Mouse (Mus musculus) midbrain, embryonic 16.5 days (tissue): ENCODE data around the gene Gabrr3. TPM values are rescaled to one million over a fixed set of nuclear protein-coding genes. Genes with fewer than 3 reads are reported as not detected.

Experiments
- ATAC-seq: fragments of 200-750 bp; cut with Nextera tagmentation; 2 replicates; pipeline ENCODE4 v1.8.0; 2017; ENCODE audit warnings: moderate TSS enrichment
- H3K27ac ChIP-seq: fragments of 300-500 bp; sonication (generic); 2 replicates; pipeline ENCODE4 v1.5.1; 2014; ENCODE audit warnings: mild to moderate bottlenecking, low read length, mixed read lengths
- H3K27me3 ChIP-seq: fragments of 300-500 bp; sonication (generic); 2 replicates; pipeline ENCODE4 v1.6.1; 2014; ENCODE audit warnings: low read depth, low read length, mixed read lengths; ENCODE audit not compliant: control insufficient read depth, insufficient read depth
- H3K36me3 ChIP-seq: fragments of 300-500 bp; sonication (generic); 2 replicates; pipeline ENCODE4 v1.6.1; 2014; ENCODE audit warnings: mild to moderate bottlenecking, low read length, moderate library complexity, mixed read lengths; ENCODE audit not compliant: control insufficient read depth, insufficient read depth
- H3K4me1 ChIP-seq: fragments of 300-500 bp; sonication (generic); 2 replicates; pipeline ENCODE4 v1.6.1; 2014; ENCODE audit warnings: mild to moderate bottlenecking, low read length, mixed read lengths; ENCODE audit not compliant: control insufficient read depth, insufficient read depth
- H3K4me2 ChIP-seq: fragments of 300-500 bp; sonication (generic); 2 replicates; pipeline ENCODE4 v1.6.1; 2014; ENCODE audit warnings: mild to moderate bottlenecking, low read length, mixed read lengths
- H3K4me3 ChIP-seq: fragments of 300-500 bp; sonication (generic); 2 replicates; pipeline ENCODE4 v1.5.1; 2014; ENCODE audit warnings: low read depth, mild to moderate bottlenecking, low read length, moderate library complexity, mixed read lengths
- H3K9ac ChIP-seq: fragments of 300-500 bp; sonication (generic); 2 replicates; pipeline ENCODE4 v1.6.1; 2014; ENCODE audit warnings: low read depth, low read length, mixed read lengths
- H3K9me3 ChIP-seq: fragments of 300-500 bp; sonication (generic); replicated peaks from 2 replicates; pipeline ENCODE4 v1.6.1; 2014; ENCODE audit warnings: mild to moderate bottlenecking, low read length, mixed read lengths; ENCODE audit not compliant: control insufficient read depth, poor library complexity, severe bottlenecking
- WGBS: fragments of 180-500 bp; shearing (Covaris S2); extraction: QIAGEN DNeasy Blood & Tissue Kit; methylation state at CpG from one replicate; pipeline ENCODE4 v1.1.7; 2014; 5-methylcytosine and 5-hydroxymethylcytosine counted together
- polyA plus RNA-seq: library from polyadenylated mRNA; unstranded; fragments of >200 nt; fragmentation: Nextera tagmentation; extraction: Ambion mirVana; gene quantifications from 2 replicates; pipeline ENCODE4 v1.2.1, GENCODE M21; 2015

Gabrr3 gene
- polyA plus RNA-seq, 1 experiment from 2014 or later: not detected

- no peaks in the 10 kb centered on the region for H3K4me1 ChIP-seq
- H3K27ac ChIP-seq: no peak overlapping the region
- no peaks in the 10 kb centered on the region for H3K27me3 ChIP-seq
- H3K36me3 ChIP-seq: no peaks in the 10 kb centered on the region; the same call in 1 of the 2 replicates
- no peak overlapping the region for H3K4me3 ChIP-seq
- ATAC-seq: no peak
- WGBS: 93% methylated on average over 7 of the region's 7 CpGs
- H3K9me3 ChIP-seq: no peaks in the 10 kb centered on the region
- no peak overlapping the region for H3K9ac ChIP-seq
- H3K4me2 ChIP-seq: no peak overlapping the region
Measured at GRCm38 (mm10) chr16:59487239-59487638, 80.1 kb downstream of the Gabrr3 start.

GRCm38 (mm10) chr16:59487975-59488548 is 80.9 kb downstream of the Gabrr3 start:
- Histone ChIP-seq H3K9ac (no peak overlapping the region), H3K9me3 (no peaks in the 10 kb centered on the region), H3K4me3 (no peak overlapping the region), H3K4me1 (no peaks in the 10 kb centered on the region), H3K27me3 (no peaks in the 10 kb centered on the region), H3K36me3 (no peaks in the 10 kb centered on the region; the same call in 1 of the 2 replicates), H3K27ac (no peak overlapping the region), H3K4me2 (no peak overlapping the region)
- 99% methylated on average over 9 of the region's 9 CpGs for whole genome bisulfite sequencing
- no peak for ATAC-seq

GRCm38 (mm10) chr16:59493199-59493598 is 86.1 kb downstream of the Gabrr3 start:
- Histone ChIP-seq H3K4me1 (no peaks in the 10 kb centered on the region), H3K9me3 (no peaks in the 10 kb centered on the region), H3K4me2 (no peak overlapping the region), H3K4me3 (no peak overlapping the region), H3K36me3 (no peaks in the 10 kb centered on the region; the same call in 1 of the 2 replicates), H3K9ac (no peak overlapping the region), H3K27ac (no peak overlapping the region), H3K27me3 (no peaks in the 10 kb centered on the region)
- 92% methylated on average over 14 of the region's 14 CpGs for WGBS
- no peak for ATAC-seq

GRCm38 (mm10) chr16:59497947-59498346 is 90.8 kb downstream of the Gabrr3 start:
- Histone ChIP-seq H3K36me3 (no peaks in the 10 kb centered on the region), H3K4me2 (no peak overlapping the region), H3K9ac (no peak overlapping the region), H3K4me3 (no peak overlapping the region), H3K9me3 (no peaks in the 10 kb centered on the region), H3K4me1 (no peaks in the 10 kb centered on the region), H3K27me3 (no peaks in the 10 kb centered on the region), H3K27ac (no peak overlapping the region)
- no peak for ATAC-seq
- WGBS: 89% methylated on average over 1 of the region's 1 CpGs

- Histone ChIP-seq H3K27ac (no peak overlapping the region), H3K9me3 (no peaks in the 10 kb centered on the region), H3K9ac (no peak overlapping the region), H3K36me3 (no peaks in the 10 kb centered on the region), H3K4me1 (no peaks in the 10 kb centered on the region), H3K4me3 (no peak overlapping the region), H3K4me2 (no peak overlapping the region), H3K27me3 (no peaks in the 10 kb centered on the region)
- ATAC-seq: no peak
- 88% methylated on average over 3 of the region's 3 CpGs for WGBS
Measured at GRCm38 (mm10) chr16:59499180-59499579, 92.0 kb downstream of the Gabrr3 start.

GRCm38 (mm10) chr16:59509830-59510229 is 102.7 kb downstream of the Gabrr3 start:
- Histone ChIP-seq H3K27ac (no peak overlapping the region), H3K4me3 (no peak overlapping the region), H3K9me3 (no peaks in the 10 kb centered on the region), H3K4me2 (no peak overlapping the region), H3K27me3 (no peaks in the 10 kb centered on the region), H3K36me3 (no peaks in the 10 kb centered on the region), H3K4me1 (no peaks in the 10 kb centered on the region), H3K9ac (no peak overlapping the region)
- 91% methylated on average over 5 of the region's 5 CpGs for WGBS
- ATAC-seq: no peak

Other genes with a start within 250 kb of the Gabrr3 start
- gene Olfr196, start 236.9 kb upstream of the Gabrr3 start, polyA plus RNA-seq: not detected in 2 replicates
- gene Olfr198, start 203.8 kb upstream of the Gabrr3 start, polyA plus RNA-seq: not detected in 2 replicates
- gene Olfr199, start 187.6 kb upstream of the Gabrr3 start, polyA plus RNA-seq: not detected in 2 replicates
- not detected in 2 replicates for gene Olfr201, start 134.7 kb upstream of the Gabrr3 start, polyA plus RNA-seq
- gene Olfr202, start 120.5 kb upstream of the Gabrr3 start, polyA plus RNA-seq: not detected in 2 replicates
- not detected in 2 replicates for gene Olfr203, start 108.5 kb upstream of the Gabrr3 start, polyA plus RNA-seq
- not detected in 2 replicates for gene Olfr204, start 89.1 kb upstream of the Gabrr3 start, polyA plus RNA-seq
- not detected in 2 replicates for gene Olfr205, start 76.2 kb upstream of the Gabrr3 start, polyA plus RNA-seq
- not detected in 2 replicates for gene Olfr206, start 58.1 kb upstream of the Gabrr3 start, polyA plus RNA-seq
- gene Olfr209, start 43.3 kb upstream of the Gabrr3 start, polyA plus RNA-seq: not detected in 2 replicates
- gene Riox2, start 64.4 kb downstream of the Gabrr3 start, polyA plus RNA-seq: 15.7 and 16.0 TPM in 2 replicates
- 2.0 and 2.7 TPM in 2 replicates for gene Crybg3, start 193.6 kb downstream of the Gabrr3 start, polyA plus RNA-seq
- gene Arl6, start 232.1 kb downstream of the Gabrr3 start, polyA plus RNA-seq: 58.4 and 67.7 TPM in 2 replicates